Comparison of ENCODE assay signal across 8 mouse cellular contexts in the genomic region with DNA sequence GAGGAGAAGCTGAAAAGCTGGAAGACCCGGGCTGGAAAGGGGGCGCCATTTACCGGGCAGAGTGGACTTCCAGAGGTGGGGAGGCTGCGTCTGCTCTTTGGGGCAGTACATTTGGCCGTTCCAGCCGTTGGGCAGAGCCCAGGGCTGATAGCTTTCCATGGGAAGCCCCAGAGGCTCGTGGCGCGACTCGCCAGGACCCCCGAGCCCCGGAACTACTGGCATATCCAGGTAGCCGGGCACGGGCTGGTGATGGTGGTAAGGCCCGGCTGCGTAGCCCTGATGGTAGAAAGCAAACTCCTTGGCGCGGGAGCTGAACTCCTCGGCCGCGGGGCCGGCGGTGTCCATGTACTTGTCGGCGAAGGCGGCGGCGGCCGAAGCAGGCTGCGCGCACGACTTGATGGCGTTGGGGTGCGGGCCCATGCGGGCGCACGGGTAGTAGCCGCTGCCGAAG. TPM values are rescaled to one million over a fixed set of nuclear protein-coding genes. Genes with fewer than 3 reads are reported as not detected.
DNase-seq lines count a peak whose midpoint lies in the region; ATAC-seq lines count a peak whose summit lies in the region.

No protein-coding gene starts in this region.

- H3K9me3 ChIP-seq in lung, embryonic 15.5 days: no peaks in the 10 kb centered on the region
- no peaks in the 10 kb centered on the region for H3K9me3 ChIP-seq in embryonic facial prominence, embryonic 12.5 days
- no peaks in the 10 kb centered on the region for H3K9me3 ChIP-seq in intestine, embryonic 15.5 days
- H3K9me3 ChIP-seq in neural tube, embryonic 14.5 days (ENCODE audit: control insufficient read depth, low read length): no peaks in the 10 kb centered on the region

- H3K27me3 ChIP-seq in lung, embryonic 15.5 days: peaks cover 94% of the 10 kb centered on the region
- H3K27me3 ChIP-seq in embryonic facial prominence, embryonic 12.5 days: peaks cover 86% of the 10 kb centered on the region
- H3K27me3 ChIP-seq in intestine, embryonic 15.5 days (replicated peaks): peaks cover 78% of the 10 kb centered on the region
- peaks cover 46% of the 10 kb centered on the region for H3K27me3 ChIP-seq in neural tube, embryonic 14.5 days (ENCODE audit: control insufficient read depth, insufficient read depth, low read length)

- H3K4me2 ChIP-seq in lung, embryonic 15.5 days: peak overlapping the region; percentile 82
- peak overlapping the region; percentile 53; the same call in 1 of the 2 replicates for H3K4me2 ChIP-seq in embryonic facial prominence, embryonic 12.5 days (replicated peaks)
- peak overlapping the region; percentile 79 for H3K4me2 ChIP-seq in intestine, embryonic 15.5 days (replicated peaks)
- no peak overlapping the region for H3K4me2 ChIP-seq in neural tube, embryonic 14.5 days (ENCODE audit: low read depth, low read length)

- H3K9ac ChIP-seq in lung, embryonic 15.5 days: no peak overlapping the region
- no peak overlapping the region for H3K9ac ChIP-seq in embryonic facial prominence, embryonic 12.5 days
- H3K9ac ChIP-seq in intestine, embryonic 15.5 days: peak overlapping the region; percentile 20; the same call in 1 of the 2 replicates
- no peak overlapping the region for H3K9ac ChIP-seq in neural tube, embryonic 14.5 days (replicated peaks; ENCODE audit: low read depth, low read length)

- WGBS in lung, embryonic 15.5 days: under 1% methylated on average over 30 of the region's 39 CpGs
- WGBS in embryonic facial prominence, embryonic 12.5 days: under 1% methylated on average over 39 of the region's 39 CpGs
- under 1% methylated on average over 39 of the region's 39 CpGs for WGBS in intestine, embryonic 15.5 days
- under 1% methylated on average over 38 of the region's 39 CpGs for WGBS in neural tube, embryonic 14.5 days

- H3K4me3 ChIP-seq in lung, embryonic 15.5 days: peak overlapping the region; percentile 43
- H3K4me3 ChIP-seq in embryonic facial prominence, embryonic 12.5 days: peak overlapping the region; percentile 5; the same call in 1 of the 2 replicates
- peak overlapping the region; percentile 44 for H3K4me3 ChIP-seq in intestine, embryonic 15.5 days (replicated peaks)
- H3K4me3 ChIP-seq in neural tube, embryonic 14.5 days (ENCODE audit: low read depth, low read length): peak overlapping the region; percentile 12; the same call in 1 of the 2 replicates

- H3K27ac ChIP-seq in lung, embryonic 15.5 days: no peak overlapping the region
- no peak overlapping the region for H3K27ac ChIP-seq in embryonic facial prominence, embryonic 12.5 days
- H3K27ac ChIP-seq in intestine, embryonic 15.5 days: no peak overlapping the region
- no peak overlapping the region for H3K27ac ChIP-seq in neural tube, embryonic 14.5 days (ENCODE audit: low read depth, low read length)

- H3K4me1 ChIP-seq in lung, embryonic 15.5 days: peaks cover 13% of the 10 kb centered on the region
- peaks cover 4% of the 10 kb centered on the region; the same call in 1 of the 2 replicates for H3K4me1 ChIP-seq in embryonic facial prominence, embryonic 12.5 days
- peaks cover 13% of the 10 kb centered on the region for H3K4me1 ChIP-seq in intestine, embryonic 15.5 days (replicated peaks)
- 0 out of 2 replicates have a peak, but pooled peaks cover 4% of the 10 kb centered on the region for H3K4me1 ChIP-seq in neural tube, embryonic 14.5 days (ENCODE audit: control insufficient read depth, insufficient read depth, low read length)

- no peaks in the 10 kb centered on the region for H3K36me3 ChIP-seq in lung, embryonic 15.5 days
- no peaks in the 10 kb centered on the region for H3K36me3 ChIP-seq in embryonic facial prominence, embryonic 12.5 days
- H3K36me3 ChIP-seq in intestine, embryonic 15.5 days: no peaks in the 10 kb centered on the region
- no peaks in the 10 kb centered on the region for H3K36me3 ChIP-seq in neural tube, embryonic 14.5 days (ENCODE audit: control insufficient read depth, insufficient read depth, low read length)

- intact Hi-C loops in gastrocnemius, postnatal 14 days (cut with DNase I; ENCODE audit: low total_unique reads): loop anchor here (5.0 to 10.0 kb wide), 2 partner anchors 575 to 657 kb away; no protein-coding TSS in a partner anchor

- ATAC-seq in lung, embryonic 15.5 days (ENCODE audit: borderline replicate concordance, extremely low read depth, low FRiP score, low TSS enrichment): no peak
- no peak for ATAC-seq in embryonic facial prominence, embryonic 12.5 days (ENCODE audit: insufficient number of reproducible peaks, insufficient read depth, low FRiP score, low TSS enrichment)
- ATAC-seq in intestine, embryonic 15.5 days: peak; percentile 54
- ATAC-seq in neural tube, embryonic 14.5 days (ENCODE audit: low read depth): no peak

- no peak for DNase-seq in lung, postnatal 14 days
- no peak for DNase-seq in gastrocnemius, postnatal 14 days
- DNase-seq in cerebellum, adult 11 months: no peak
- DNase-seq in cerebellum, adult 18-20 months: no peak

RNA-seq across cellular contexts. Expression of a gene that starts 0.8 kb away (rescaled TPM):
- not detected in 2 replicates for polyA plus RNA-seq in lung, embryonic 15.5 days (2015; fragmentation: Nextera tagmentation; extraction: Ambion mirVana)
- polyA plus RNA-seq in embryonic facial prominence, embryonic 12.5 days (2016; fragmentation: Nextera tagmentation; extraction: Ambion mirVana): not detected in 2 replicates
- polyA plus RNA-seq in intestine, embryonic 15.5 days (2015; fragmentation: Nextera tagmentation; extraction: Ambion mirVana): 0.59 and 0.61 TPM in 2 replicates
- not detected in 2 replicates for polyA plus RNA-seq in neural tube, embryonic 14.5 days (2014; fragmentation: Nextera tagmentation; extraction: Ambion mirVana)
- total RNA-seq in gastrocnemius, postnatal 14 days (2021): 1 to 10 TPM in 1 of 2 experiments, under 1 TPM in 1; 0.24 to 1.7 TPM

RNA-seq across cellular contexts. Expression of a gene that starts 14.2 kb away (rescaled TPM):
- not detected in 2 replicates for polyA plus RNA-seq in lung, embryonic 15.5 days (2015; fragmentation: Nextera tagmentation; extraction: Ambion mirVana)
- 0.08 TPM in 1 of 2 replicates, not detected in the other for polyA plus RNA-seq in embryonic facial prominence, embryonic 12.5 days (2016; fragmentation: Nextera tagmentation; extraction: Ambion mirVana)
- polyA plus RNA-seq in intestine, embryonic 15.5 days (2015; fragmentation: Nextera tagmentation; extraction: Ambion mirVana): 2.0 and 3.3 TPM in 2 replicates
- polyA plus RNA-seq in neural tube, embryonic 14.5 days (2014; fragmentation: Nextera tagmentation; extraction: Ambion mirVana): 0.09 TPM in 1 of 2 replicates, not detected in the other
- total RNA-seq in gastrocnemius, postnatal 14 days (2021): 1 to 10 TPM; 1.5 to 4.0 TPM

RNA-seq across cellular contexts. Expression of a gene that starts 19.2 kb away (rescaled TPM):
- polyA plus RNA-seq in lung, embryonic 15.5 days (2015; fragmentation: Nextera tagmentation; extraction: Ambion mirVana): 0.17 TPM in 1 of 2 replicates, not detected in the other
- 0.13 TPM in 1 of 2 replicates, not detected in the other for polyA plus RNA-seq in embryonic facial prominence, embryonic 12.5 days (2016; fragmentation: Nextera tagmentation; extraction: Ambion mirVana)
- 11.4 and 20.2 TPM in 2 replicates for polyA plus RNA-seq in intestine, embryonic 15.5 days (2015; fragmentation: Nextera tagmentation; extraction: Ambion mirVana)
- 50.5 and 79.4 TPM in 2 replicates for polyA plus RNA-seq in neural tube, embryonic 14.5 days (2014; fragmentation: Nextera tagmentation; extraction: Ambion mirVana)
- total RNA-seq in gastrocnemius, postnatal 14 days (2021): 10 to 100 TPM; 16.3 to 22.7 TPM

RNA-seq across cellular contexts. Expression of a gene that starts 28.9 kb away (rescaled TPM):
- 0.16 and 0.29 TPM in 2 replicates for polyA plus RNA-seq in lung, embryonic 15.5 days (2015; fragmentation: Nextera tagmentation; extraction: Ambion mirVana)
- not detected in 2 replicates for polyA plus RNA-seq in embryonic facial prominence, embryonic 12.5 days (2016; fragmentation: Nextera tagmentation; extraction: Ambion mirVana)
- 5.3 and 6.3 TPM in 2 replicates for polyA plus RNA-seq in intestine, embryonic 15.5 days (2015; fragmentation: Nextera tagmentation; extraction: Ambion mirVana)
- 122 and 151 TPM in 2 replicates for polyA plus RNA-seq in neural tube, embryonic 14.5 days (2014; fragmentation: Nextera tagmentation; extraction: Ambion mirVana)
- 1 to 10 TPM; 7.8 to 8.3 TPM for total RNA-seq in gastrocnemius, postnatal 14 days (2021)

RNA-seq across cellular contexts. Expression of a gene that starts 38.2 kb away (rescaled TPM):
- polyA plus RNA-seq in lung, embryonic 15.5 days (2015; fragmentation: Nextera tagmentation; extraction: Ambion mirVana): 4.9 and 5.5 TPM in 2 replicates
- polyA plus RNA-seq in embryonic facial prominence, embryonic 12.5 days (2016; fragmentation: Nextera tagmentation; extraction: Ambion mirVana): 0.20 TPM in 1 of 2 replicates, not detected in the other
- polyA plus RNA-seq in intestine, embryonic 15.5 days (2015; fragmentation: Nextera tagmentation; extraction: Ambion mirVana): 7.5 and 9.4 TPM in 2 replicates
- polyA plus RNA-seq in neural tube, embryonic 14.5 days (2014; fragmentation: Nextera tagmentation; extraction: Ambion mirVana): 90.8 and 110 TPM in 2 replicates
- total RNA-seq in gastrocnemius, postnatal 14 days (2021): 1 to 10 TPM; 6.3 to 7.3 TPM

Comparison
In these comparisons a context has a peak if more than half of its experiments do, and no peak if none do; other contexts are left out.
1. RNA of a gene that starts 19.2 kb away (polyA plus RNA-seq): 50.5 to 79.4 TPM in neural tube, embryonic 14.5 days and 11.4 to 20.2 TPM in intestine, embryonic 15.5 days; 0.17 TPM in lung, embryonic 15.5 days and 0.13 TPM in embryonic facial prominence, embryonic 12.5 days; every median in the first group is over 10 times any median in the second.
2. Peak in every context shown above with its lines, with median percentiles within 50 percentile points of each other: H3K4me3 ChIP-seq.